12 mouse cellular contexts compared by ENCODE assay signal in genomic region chr17:25210680-25211466, GRCm38 (mm10). TPM values are rescaled to one million over a fixed set of nuclear protein-coding genes. Genes with fewer than 3 reads are reported as not detected.
DNase-seq lines count a peak whose midpoint lies in the region; ATAC-seq and TF ChIP-seq lines count a peak whose summit lies in the region.
"Had no signal": no experiment of that assay in that cellular context is flagged by ENCODE, and none has a peak within 500 bp of the region (broad histone marks: within the 10 kb centered on the region; RNA-seq: fewer than 3 reads in every experiment).

No protein-coding gene starts in this region.

- H3K4me3 ChIP-seq in hindbrain, postnatal 0 days (ENCODE audit: low read length) = no peak overlapping the region
- no peak overlapping the region for H3K4me3 ChIP-seq in hindbrain, embryonic 11.5 days (ENCODE audit: low read depth, low read length)
- no peak overlapping the region for H3K4me3 ChIP-seq in brown adipose tissue, adult 24 weeks (ENCODE audit: insufficient read depth, low read depth, low read length)
- H3K4me3 ChIP-seq in cortical plate, adult 2 months (ENCODE audit: insufficient read depth, low read length) = no peak overlapping the region
- no peak overlapping the region for H3K4me3 ChIP-seq in intestine, embryonic 16.5 days (ENCODE audit: low read length)

- no peak overlapping the region for H3K4me2 ChIP-seq in hindbrain, postnatal 0 days (ENCODE audit: low read depth, low read length)
- no peak overlapping the region for H3K4me2 ChIP-seq in hindbrain, embryonic 11.5 days (replicated peaks; ENCODE audit: low read depth, low read length)
- no peak overlapping the region for H3K4me2 ChIP-seq in intestine, embryonic 16.5 days (ENCODE audit: low read depth, low read length)

- no peaks in the 10 kb centered on the region for H3K27me3 ChIP-seq in hindbrain, postnatal 0 days (ENCODE audit: insufficient read depth, low read length)
- H3K27me3 ChIP-seq in hindbrain, embryonic 11.5 days (ENCODE audit: control insufficient read depth, insufficient read depth, low read length) = no peaks in the 10 kb centered on the region
- H3K27me3 ChIP-seq in intestine, embryonic 16.5 days (replicated peaks; ENCODE audit: control insufficient read depth, insufficient read depth, low read length) = no peaks in the 10 kb centered on the region

- TF ChIP-seq CTCF in hindbrain, postnatal 0 days (IDR thresholded peaks at IDR 0.05; ENCODE audit: low read depth) = no peak
- no peak for TF ChIP-seq CTCF in cortical plate, adult 2 months (IDR thresholded peaks at IDR 0.05; ENCODE audit: extremely low read depth, insufficient read depth, low read length)

- no peak overlapping the region for H3K27ac ChIP-seq in hindbrain, postnatal 0 days
- no peak overlapping the region for H3K27ac ChIP-seq in hindbrain, embryonic 11.5 days (ENCODE audit: low read depth, low read length)
- peak overlapping the region; percentile 67 for H3K27ac ChIP-seq in brown adipose tissue, adult 24 weeks (replicated peaks; ENCODE audit: low read depth, low read length)
- peak overlapping the region; percentile 8; the same call in 1 of the 2 replicates for H3K27ac ChIP-seq in cortical plate, adult 2 months (ENCODE audit: insufficient read depth, low read length)
- H3K27ac ChIP-seq in intestine, embryonic 16.5 days (ENCODE audit: low read length) = no peak overlapping the region
- H3K27ac ChIP-seq: liver, embryonic 14.5 days had no signal

- no peaks in the 10 kb centered on the region for H3K9me3 ChIP-seq in hindbrain, postnatal 0 days (ENCODE audit: low read length)
- H3K9me3 ChIP-seq in hindbrain, embryonic 11.5 days (ENCODE audit: control insufficient read depth, low read length) = no peaks in the 10 kb centered on the region
- H3K9me3 ChIP-seq in intestine, embryonic 16.5 days (ENCODE audit: control insufficient read depth, low read length) = no peaks in the 10 kb centered on the region

- ATAC-seq in hindbrain, postnatal 0 days = no peak
- ATAC-seq in hindbrain, embryonic 11.5 days (ENCODE audit: low FRiP score) = no peak
- no peak for ATAC-seq in intestine, embryonic 16.5 days

- no peaks in the 10 kb centered on the region for H3K4me1 ChIP-seq in hindbrain, postnatal 0 days (ENCODE audit: insufficient read depth, low read length)
- H3K4me1 ChIP-seq in hindbrain, embryonic 11.5 days (replicated peaks; ENCODE audit: control insufficient read depth, insufficient read depth, low read length) = no peaks in the 10 kb centered on the region
- H3K4me1 ChIP-seq in brown adipose tissue, adult 24 weeks (ENCODE audit: control insufficient read depth, insufficient read depth, insufficient read length, low read length) = no peaks in the 10 kb centered on the region
- H3K4me1 ChIP-seq in cortical plate, adult 2 months (ENCODE audit: control insufficient read depth, insufficient read depth, low read length) = no peaks in the 10 kb centered on the region
- H3K4me1 ChIP-seq in intestine, embryonic 16.5 days (ENCODE audit: control insufficient read depth, insufficient read depth, low read length) = no peaks in the 10 kb centered on the region

- 74% methylated on average over 15 of the region's 15 CpGs for WGBS in hindbrain, postnatal 0 days
- WGBS in hindbrain, embryonic 11.5 days = 90% methylated on average over 15 of the region's 15 CpGs
- 84% methylated on average over 15 of the region's 15 CpGs for WGBS in intestine, embryonic 16.5 days

- TF ChIP-seq POLR2A in cortical plate, adult 2 months (IDR thresholded peaks at IDR 0.05; ENCODE audit: extremely low read depth, insufficient read depth, low read length) = no peak

- DNase-seq in hindbrain, postnatal 0 days (ENCODE audit: low spot score) = peak; percentile 14
- DNase-seq in hindbrain, embryonic 11.5 days (ENCODE audit: low spot score) = no peak
- peak; percentile 76 to 84 for DNase-seq in kidney, postnatal 25 days
- no peak for DNase-seq in embryo, embryonic 11 days
- DNase-seq in right cerebral cortex, postnatal 10 days (ENCODE audit: low spot score in 2 of 2) = no peak
- DNase-seq: right cerebral cortex, postnatal 14 days had no signal

- peaks cover 52% of the 10 kb centered on the region for H3K36me3 ChIP-seq in hindbrain, postnatal 0 days (ENCODE audit: insufficient read depth, low read length)
- 0 out of 2 replicates have a peak, but pooled peaks cover 2% of the 10 kb centered on the region for H3K36me3 ChIP-seq in hindbrain, embryonic 11.5 days (ENCODE audit: control insufficient read depth, insufficient read depth, low read length)
- H3K36me3 ChIP-seq in intestine, embryonic 16.5 days (ENCODE audit: control insufficient read depth, insufficient read depth, low read length) = peaks cover 19% of the 10 kb centered on the region; the same call in 1 of the 2 replicates

- no peak overlapping the region for H3K9ac ChIP-seq in hindbrain, postnatal 0 days (replicated peaks; ENCODE audit: low read length)
- H3K9ac ChIP-seq in hindbrain, embryonic 11.5 days (ENCODE audit: low read depth, low read length) = no peak overlapping the region
- H3K9ac ChIP-seq in intestine, embryonic 16.5 days (ENCODE audit: low read depth, low read length) = no peak overlapping the region
- H3K9ac ChIP-seq: liver, embryonic 14.5 days had no signal

RNA-seq across cellular contexts. Expression of gene Unkl, which starts 22.7 kb away (rescaled TPM):
- 39.6 and 43.3 TPM in 2 replicates for total RNA-seq in hindbrain, postnatal 0 days (2014; rRNA removed)
- polyA plus RNA-seq in hindbrain, postnatal 0 days (2015; fragmentation: Nextera tagmentation; extraction: Ambion mirVana) = 14.1 and 15.1 TPM in 2 replicates
- 4.3 and 4.5 TPM in 2 replicates for polyA plus RNA-seq in hindbrain, embryonic 11.5 days (2014; fragmentation: Nextera tagmentation; extraction: Ambion mirVana)
- polyA plus RNA-seq in brown adipose tissue, adult 24 weeks (2012; ENCODE audit: insufficient read depth, insufficient read length, missing spikeins) = 2.5 and 4.3 TPM in 2 replicates
- 37.6 and 42.9 TPM in 2 replicates for polyA plus RNA-seq in cortical plate, adult 2 months (2012; rRNA removed)
- polyA plus RNA-seq in intestine, embryonic 16.5 days (2015; fragmentation: Nextera tagmentation; extraction: Ambion mirVana) = 4.8 and 5.3 TPM in 2 replicates

RNA-seq across cellular contexts. Expression of gene BC003965, which starts 26.5 kb away (rescaled TPM):
- 15.7 and 19.9 TPM in 2 replicates for total RNA-seq in hindbrain, postnatal 0 days (2014; rRNA removed)
- 27.4 and 29.9 TPM in 2 replicates for polyA plus RNA-seq in hindbrain, postnatal 0 days (2015; fragmentation: Nextera tagmentation; extraction: Ambion mirVana)
- polyA plus RNA-seq in hindbrain, embryonic 11.5 days (2014; fragmentation: Nextera tagmentation; extraction: Ambion mirVana) = 35.2 and 36.4 TPM in 2 replicates
- polyA plus RNA-seq in brown adipose tissue, adult 24 weeks (2012; ENCODE audit: insufficient read depth, insufficient read length, missing spikeins) = 27.3 and 36.9 TPM in 2 replicates
- 22.9 and 23.9 TPM in 2 replicates for polyA plus RNA-seq in cortical plate, adult 2 months (2012; rRNA removed)
- 35.1 and 39.7 TPM in 2 replicates for polyA plus RNA-seq in intestine, embryonic 16.5 days (2015; fragmentation: Nextera tagmentation; extraction: Ambion mirVana)

RNA-seq across cellular contexts. Expression of gene Gnptg, which starts 29.1 kb away (rescaled TPM):
- 87.5 and 89.2 TPM in 2 replicates for total RNA-seq in hindbrain, postnatal 0 days (2014; rRNA removed)
- polyA plus RNA-seq in hindbrain, postnatal 0 days (2015; fragmentation: Nextera tagmentation; extraction: Ambion mirVana) = 128 and 129 TPM in 2 replicates
- 51.5 and 57.2 TPM in 2 replicates for polyA plus RNA-seq in hindbrain, embryonic 11.5 days (2014; fragmentation: Nextera tagmentation; extraction: Ambion mirVana)
- 27.6 and 32.7 TPM in 2 replicates for polyA plus RNA-seq in brown adipose tissue, adult 24 weeks (2012; ENCODE audit: insufficient read depth, insufficient read length, missing spikeins)
- 121 and 126 TPM in 2 replicates for polyA plus RNA-seq in cortical plate, adult 2 months (2012; rRNA removed)
- 40.6 and 45.8 TPM in 2 replicates for polyA plus RNA-seq in intestine, embryonic 16.5 days (2015; fragmentation: Nextera tagmentation; extraction: Ambion mirVana)

RNA-seq across cellular contexts. Expression of gene Tsr3, which starts 29.1 kb away (rescaled TPM):
- total RNA-seq in hindbrain, postnatal 0 days (2014; rRNA removed) = 42.6 and 43.5 TPM in 2 replicates
- polyA plus RNA-seq in hindbrain, postnatal 0 days (2015; fragmentation: Nextera tagmentation; extraction: Ambion mirVana) = 65.3 and 70.7 TPM in 2 replicates
- 60.3 and 64.9 TPM in 2 replicates for polyA plus RNA-seq in hindbrain, embryonic 11.5 days (2014; fragmentation: Nextera tagmentation; extraction: Ambion mirVana)
- polyA plus RNA-seq in brown adipose tissue, adult 24 weeks (2012; ENCODE audit: insufficient read depth, insufficient read length, missing spikeins) = 9.9 and 13.1 TPM in 2 replicates
- 35.3 and 35.6 TPM in 2 replicates for polyA plus RNA-seq in cortical plate, adult 2 months (2012; rRNA removed)
- 33.1 and 37.0 TPM in 2 replicates for polyA plus RNA-seq in intestine, embryonic 16.5 days (2015; fragmentation: Nextera tagmentation; extraction: Ambion mirVana)

RNA-seq across cellular contexts. Expression of gene Gm38655, which starts 35.6 kb away (rescaled TPM):
- total RNA-seq in hindbrain, postnatal 0 days (2014; rRNA removed) = not detected in 2 replicates
- polyA plus RNA-seq in hindbrain, postnatal 0 days (2015; fragmentation: Nextera tagmentation; extraction: Ambion mirVana) = not detected in 2 replicates
- not detected in 2 replicates for polyA plus RNA-seq in hindbrain, embryonic 11.5 days (2014; fragmentation: Nextera tagmentation; extraction: Ambion mirVana)
- not detected in 2 replicates for polyA plus RNA-seq in brown adipose tissue, adult 24 weeks (2012; ENCODE audit: insufficient read depth, insufficient read length, missing spikeins)
- not detected in 2 replicates for polyA plus RNA-seq in cortical plate, adult 2 months (2012; rRNA removed)
- polyA plus RNA-seq in intestine, embryonic 16.5 days (2015; fragmentation: Nextera tagmentation; extraction: Ambion mirVana) = 1.3 and 1.6 TPM in 2 replicates
- total RNA-seq: layer of hippocampus, adult 18-20 months; MEL had no signal
- polyA plus RNA-seq: liver, embryonic 14.5 days had no signal

Comparison
In these comparisons a context has a peak if more than half of its experiments do, and no peak if none do; other contexts are left out.
1. DNase-seq: peak in hindbrain, postnatal 0 days (single experiment) and kidney, postnatal 25 days (2 of 2); none in hindbrain, embryonic 11.5 days (single experiment), embryo, embryonic 11 days (single experiment) and right cerebral cortex, postnatal 10 days (0 of 2).
2. H3K27ac ChIP-seq: peak in brown adipose tissue, adult 24 weeks (single experiment) and cortical plate, adult 2 months (single experiment); none in hindbrain, postnatal 0 days (single experiment), hindbrain, embryonic 11.5 days (single experiment) and intestine, embryonic 16.5 days (single experiment).